Mouse (Mus musculus) ovary, adult 18-20 months (tissue): ENCODE data around the gene Cbr2.
"Not testable (repeated sequence)": the region's sequence is repeated elsewhere in the genome, so short reads cannot be mapped to it uniquely, and the experiment has no call there.

Source experiments
- DNase-seq: peaks from one replicate; pipeline ENCODE4 v3.0.0; 2022; ENCODE audit warnings: low spot score, mixed read lengths

The Cbr2 gene

GRCm38 (mm10) chr11:120731395-120731794 is 519 bp downstream of the Cbr2 start:
- DNase-seq: no peak

GRCm38 (mm10) chr11:120730331-120730870 is 1.5 kb downstream of the Cbr2 start:
- DNase-seq: no peak

- not testable (repeated sequence) for DNase-seq
Measured at GRCm38 (mm10) chr11:120729432-120730050, 2.4 kb downstream of the Cbr2 start.

- no peak for DNase-seq
Measured at GRCm38 (mm10) chr11:120728530-120729240, 3.2 kb downstream of the Cbr2 start.

GRCm38 (mm10) chr11:120727564-120727963 is 4.3 kb downstream of the Cbr2 start:
- DNase-seq: no peak

- DNase-seq: peak; percentile 89
Measured at GRCm38 (mm10) chr11:120727169-120727527, 4.8 kb downstream of the Cbr2 start, which contains the start of gene Dcxr. Dcxr (minus strand) TSS chr11:120727281.

GRCm38 (mm10) chr11:120726243-120727168 is 5.4 kb downstream of the Cbr2 start:
- DNase-seq: no peak

GRCm38 (mm10) chr11:120723509-120723908 is 8.4 kb downstream of the Cbr2 start:
- no peak for DNase-seq

- DNase-seq: no peak
Measured at GRCm38 (mm10) chr11:120722761-120723382, 9.0 kb downstream of the Cbr2 start.

GRCm38 (mm10) chr11:120722067-120722630 is 9.8 kb downstream of the Cbr2 start:
- no peak for DNase-seq

GRCm38 (mm10) chr11:120721124-120722066 is 10.5 kb downstream of the Cbr2 start, which contains the start of gene Rac3:
Rac3 (plus strand) TSS chr11:120721470.
- no peak for DNase-seq

GRCm38 (mm10) chr11:120720450-120720849 is 11.5 kb downstream of the Cbr2 start:
- DNase-seq: peak; percentile 72

GRCm38 (mm10) chr11:120719841-120720376 is 12.0 kb downstream of the Cbr2 start:
- DNase-seq: no peak

GRCm38 (mm10) chr11:120719242-120719641 is 12.7 kb downstream of the Cbr2 start:
- no peak for DNase-seq

GRCm38 (mm10) chr11:120715131-120715530 is 16.8 kb downstream of the Cbr2 start:
- no peak for DNase-seq

- no peak for DNase-seq
Measured at GRCm38 (mm10) chr11:120714546-120714945, 17.4 kb downstream of the Cbr2 start.

GRCm38 (mm10) chr11:120713580-120714518 is 18.1 kb downstream of the Cbr2 start, which contains the start of the genes Cenpx and Lrrc45:
Cenpx (minus strand) TSS chr11:120713738.
Lrrc45 (plus strand) TSS chr11:120713925.
- peak; percentile 97 for DNase-seq

GRCm38 (mm10) chr11:120712771-120713568 is 18.9 kb downstream of the Cbr2 start:
- DNase-seq: no peak
